Mouse (Mus musculus) right cerebral cortex, postnatal 4 days (tissue): ENCODE data around the gene Ston2.

Experiments used
- DNase-seq: peaks from one replicate; pipeline ENCODE4 v3.0.0-alpha.2; 2022

Gene Ston2

GRCm38 (mm10) chr12:91654399-91655122 is 133.6 kb downstream of the Ston2 start:
- DNase-seq: peak; percentile 18

GRCm38 (mm10) chr12:91648426-91648825 is 139.8 kb downstream of the Ston2 start:
- no peak for DNase-seq

GRCm38 (mm10) chr12:91645361-91646123 is 142.6 kb downstream of the Ston2 start:
- DNase-seq: no peak

- DNase-seq: no peak
Measured at GRCm38 (mm10) chr12:91643221-91643620, 145.0 kb downstream of the Ston2 start.

DNA sequence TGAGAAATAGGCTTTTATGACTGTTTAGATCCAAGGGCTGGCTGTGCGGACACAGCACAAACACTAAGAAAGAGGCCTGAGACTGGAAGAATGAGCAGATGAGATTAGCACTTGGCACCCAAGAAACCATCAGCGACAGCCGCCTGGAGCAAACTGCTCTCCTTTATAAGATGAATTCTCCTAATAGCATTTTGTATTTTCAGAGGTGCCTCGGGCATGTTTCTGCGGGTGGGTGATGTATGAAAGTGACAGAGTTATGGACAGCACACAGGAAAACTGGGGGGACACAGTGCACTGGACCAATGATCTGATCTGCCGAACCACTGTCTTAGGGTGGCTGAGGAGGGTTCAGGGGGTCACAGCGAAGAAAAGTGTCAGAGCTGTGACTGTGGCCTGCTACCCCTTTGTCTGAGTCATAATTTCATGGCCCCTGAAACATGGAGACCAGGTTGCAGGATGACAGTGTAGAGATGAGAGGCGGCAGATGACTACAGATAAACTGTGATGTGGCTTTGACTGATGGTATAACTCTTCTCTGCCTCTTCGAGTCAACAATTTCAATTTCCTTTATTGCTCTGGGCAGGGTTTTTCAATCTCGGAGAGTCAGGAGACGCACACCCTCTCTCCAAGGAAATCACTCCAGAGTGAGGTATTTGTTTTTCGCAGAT is 145.6 kb downstream of the Ston2 start:
- DNase-seq: no peak

GRCm38 (mm10) chr12:91641631-91642141 is 146.5 kb downstream of the Ston2 start:
- peak; percentile 21 for DNase-seq

DNA sequence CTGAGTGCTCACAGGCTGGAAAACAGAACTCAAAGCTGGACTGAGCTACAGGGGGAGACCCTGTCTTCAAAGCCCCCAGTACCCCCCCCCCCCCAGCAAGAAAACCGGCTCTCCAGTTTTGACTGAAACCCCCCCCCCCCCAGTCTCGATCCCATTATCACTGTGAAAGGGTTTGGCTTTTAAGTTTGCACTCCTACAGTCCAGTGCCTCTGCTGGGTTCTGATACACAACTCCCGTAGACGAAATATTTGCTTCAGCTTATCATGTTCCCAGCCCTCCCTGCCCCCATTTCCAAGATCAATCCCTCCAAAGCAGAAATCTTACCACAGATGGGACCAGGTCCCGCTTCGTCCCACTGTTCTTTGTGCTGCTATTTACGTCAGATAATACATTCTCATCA is 147.1 kb downstream of the Ston2 start:
- DNase-seq: no peak

DNA sequence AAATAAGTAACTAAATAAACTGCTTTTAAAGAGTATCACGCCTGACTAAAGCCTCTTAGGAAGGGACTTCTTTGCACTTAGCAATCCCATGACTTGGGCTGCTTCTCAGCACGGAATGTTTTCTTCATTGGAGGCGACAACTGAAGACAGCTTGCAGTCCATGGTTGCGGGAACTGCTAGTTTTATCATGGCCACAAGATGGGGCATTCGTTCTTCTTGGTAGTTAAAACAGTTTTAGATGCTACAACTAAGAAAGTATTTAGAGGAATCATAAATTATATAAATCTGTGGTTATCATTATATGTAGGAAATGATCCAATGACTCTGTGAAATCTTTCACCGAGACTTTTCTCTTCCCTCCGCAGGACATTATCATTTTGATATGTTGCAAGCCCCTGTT is 147.5 kb downstream of the Ston2 start:
- DNase-seq: peak; percentile 57

- no peak for DNase-seq
Measured at GRCm38 (mm10) chr12:91638351-91638750, 149.8 kb downstream of the Ston2 start.

GRCm38 (mm10) chr12:91637136-91637909 is 150.9 kb downstream of the Ston2 start:
- no peak for DNase-seq

- no peak for DNase-seq
Measured at GRCm38 (mm10) chr12:91626482-91626881, 161.7 kb downstream of the Ston2 start.

- DNase-seq: no peak
Measured at GRCm38 (mm10) chr12:91625013-91625412, 163.2 kb downstream of the Ston2 start.

DNA sequence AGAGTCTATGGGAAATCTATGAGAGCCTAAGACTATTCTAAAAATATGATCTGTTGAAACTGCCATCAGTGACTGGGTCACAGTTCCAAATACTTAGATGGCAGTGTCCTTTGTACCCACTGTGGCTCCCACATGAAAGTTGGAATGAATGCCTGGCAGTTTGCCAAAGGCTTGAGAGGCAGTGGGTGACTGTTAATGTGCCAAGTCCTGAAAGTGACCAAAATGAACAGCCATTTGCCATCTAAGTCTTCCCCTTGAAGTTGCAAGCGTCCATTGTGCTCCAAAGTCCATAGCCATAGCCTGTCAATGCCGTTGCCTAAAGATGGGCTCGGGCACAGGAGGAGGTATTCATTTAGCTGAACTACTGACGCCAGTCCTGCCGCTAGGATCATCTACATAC is 178.8 kb downstream of the Ston2 start:
- peak; percentile 32 for DNase-seq

DNA sequence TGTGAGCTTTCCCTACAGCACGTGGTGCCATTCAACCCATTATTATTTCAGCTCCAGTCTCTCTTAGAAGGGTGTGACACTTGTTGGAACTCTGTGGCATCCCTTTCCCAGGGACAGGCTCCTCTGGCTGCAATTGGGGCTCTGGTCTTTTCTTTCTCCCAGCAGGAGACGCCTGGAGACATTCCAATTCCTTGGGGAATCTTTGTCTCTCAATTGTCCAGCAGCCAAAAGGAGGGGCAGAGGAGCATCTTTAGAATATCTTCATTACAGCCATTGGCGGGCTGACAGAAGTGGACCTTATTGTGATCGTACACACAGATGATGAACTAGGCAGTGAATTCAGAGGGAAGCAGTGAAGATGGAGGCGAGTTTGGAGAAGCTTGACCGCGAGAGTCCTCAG is 180.5 kb downstream of the Ston2 start:
- no peak for DNase-seq

DNA sequence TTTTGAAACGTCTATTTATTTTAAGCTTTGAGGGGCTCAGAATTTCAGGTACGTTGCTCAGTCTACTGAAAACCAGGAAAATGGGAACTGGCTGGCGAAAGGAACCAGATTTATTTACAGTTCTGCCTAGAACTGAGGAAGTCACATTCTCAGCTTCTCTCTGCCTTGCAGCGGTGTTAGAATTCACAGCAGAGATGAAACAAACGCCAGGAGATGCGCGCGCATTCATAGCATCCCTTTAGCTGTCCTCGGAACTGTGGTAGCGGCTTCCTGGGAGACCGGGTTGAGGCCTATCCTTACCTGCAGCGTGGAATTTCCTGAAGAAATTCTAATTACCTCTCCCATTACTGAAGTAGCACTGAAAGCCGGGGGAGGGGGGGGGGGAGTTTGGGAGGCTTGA is 181.5 kb downstream of the Ston2 start:
- peak; percentile 47 for DNase-seq

GRCm38 (mm10) chr12:91604600-91604999 is 183.6 kb downstream of the Ston2 start:
- no peak for DNase-seq

- no peak for DNase-seq
Measured at GRCm38 (mm10) chr12:91592128-91592527, 196.1 kb downstream of the Ston2 start.

DNA sequence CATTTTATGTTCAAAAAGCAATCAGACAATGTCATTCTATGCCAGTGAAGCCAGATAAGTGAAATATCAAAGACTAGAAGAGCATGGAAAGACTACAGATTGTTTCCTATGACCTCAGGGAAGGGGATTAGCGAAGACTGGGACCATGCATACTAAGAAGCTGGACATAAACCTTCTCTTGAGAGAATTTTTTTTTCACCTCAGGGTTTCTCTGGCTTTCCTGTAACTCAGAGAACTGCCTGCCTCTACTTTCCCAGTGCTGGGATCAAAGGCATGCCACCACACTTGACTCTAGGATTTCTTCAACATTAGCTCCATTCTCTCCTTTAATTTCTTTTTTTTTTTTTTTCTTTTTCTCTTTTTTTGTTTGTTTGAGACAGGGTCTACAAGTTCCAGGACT is 197.0 kb downstream of the Ston2 start:
- no peak for DNase-seq

- DNase-seq: no peak
Measured at GRCm38 (mm10) chr12:91590716-91591115, 197.5 kb downstream of the Ston2 start.

GRCm38 (mm10) chr12:91589847-91590690 is 198.1 kb downstream of the Ston2 start, which contains the start of gene Gtf2a1:
Gtf2a1 (minus strand) TSS chr12:91590487.
- peak; percentile 93 for DNase-seq

- no peak for DNase-seq
Measured at GRCm38 (mm10) chr12:91589542-91589846, 198.7 kb downstream of the Ston2 start.
